Mouse (Mus musculus) C2C12 (cell line): ENCODE data around the gene Itgb3. TPM values are rescaled to one million over a fixed set of nuclear protein-coding genes. Genes with fewer than 3 reads are reported as not detected.

Experiments used
- H3K27me3 ChIP-seq: one replicate; pipeline ENCODE4 v1.6.1; 2011; ENCODE audit not compliant: control insufficient read depth, insufficient read depth, insufficient read length
- H3K36me3 ChIP-seq: one replicate; pipeline ENCODE4 v1.6.1; 2011; ENCODE audit not compliant: control insufficient read depth, insufficient read depth
- H3K4me3 ChIP-seq: one replicate; pipeline ENCODE4 v1.5.1; 2011; ENCODE audit warnings: mild to moderate bottlenecking, control low read depth; ENCODE audit not compliant: poor library complexity, insufficient read depth, severe bottlenecking
- H3K79me2 ChIP-seq: one replicate; pipeline ENCODE4 v1.6.1; 2011; ENCODE audit not compliant: control insufficient read depth, insufficient read depth
- H3K79me3 ChIP-seq: one replicate; pipeline ENCODE4 v1.6.1; 2011; ENCODE audit warnings: low read depth, control low read depth
- H3ac ChIP-seq: one replicate; pipeline ENCODE3; 2011; ENCODE audit warnings: low read depth; ENCODE audit not compliant: control insufficient read depth, insufficient read length
- CEBPB ChIP-seq: IDR thresholded peaks from one replicate; pipeline ENCODE4 v1.6.1; 2011; ENCODE audit warnings: low read depth, mild to moderate bottlenecking, control low read depth, moderate library complexity
- CTCF ChIP-seq: IDR thresholded peaks from one replicate; pipeline ENCODE4 v1.5.1; 2011; ENCODE audit not compliant: control insufficient read depth, insufficient read depth, insufficient read length
- FOSL1 ChIP-seq: IDR thresholded peaks from one replicate; pipeline ENCODE4 v1.8.0; 2011; ENCODE audit warnings: mild to moderate bottlenecking, low read length; ENCODE audit not compliant: poor library complexity, insufficient read depth, severe bottlenecking
- MAX ChIP-seq: IDR thresholded peaks from one replicate; pipeline ENCODE4 v1.6.1; 2011; ENCODE audit warnings: mild to moderate bottlenecking, control low read depth
- MYOD1 ChIP-seq: IDR thresholded peaks from one replicate; pipeline ENCODE4 v1.6.1; 2011; ENCODE audit warnings: low read depth; ENCODE audit not compliant: control insufficient read depth, insufficient read length
- MYOG ChIP-seq: IDR thresholded peaks from one replicate; pipeline ENCODE4 v1.6.1; 2011; ENCODE audit not compliant: control insufficient read depth, insufficient read length; ENCODE audit errors: extremely low read depth
- USF1 ChIP-seq: IDR thresholded peaks from one replicate; pipeline ENCODE4 v1.6.1; 2011; ENCODE audit warnings: low read depth, mild to moderate bottlenecking, control low read depth, moderate library complexity
- polyA plus RNA-seq: library from polyadenylated mRNA; unstranded; fragments of >200 nt; fragmentation: generic; extraction: Trizol; gene quantifications from one replicate; pipeline ENCODE4 v1.2.1, GENCODE M21; 2012; ENCODE audit warnings: missing spikeins

Gene Itgb3
- polyA plus RNA-seq, 1 experiment: 15.0 TPM

- Histone ChIP-seq H3K27me3 (no peaks in the 10 kb centered on the region), H3K79me3 (no peaks in the 10 kb centered on the region), H3ac (no peak overlapping the region), H3K4me3 (no peak overlapping the region), H3K79me2 (no peaks in the 10 kb centered on the region), H3K36me3 (peaks cover 37% of the 10 kb centered on the region)
- TF ChIP-seq FOSL1 (no peak), CTCF (no peak), MYOD1 (no peak), MYOG (no peak), USF1 (no peak), CEBPB (no peak), MAX (no peak)
Observed at GRCm38 (mm10) chr11:104661531-104662205, 53.9 kb downstream of the Itgb3 start.

GRCm38 (mm10) chr11:104662573-104662972, 54.8 kb downstream of the Itgb3 start:
- no peak overlapping the region for H3K4me3 ChIP-seq
- H3ac ChIP-seq: no peak overlapping the region
- H3K27me3 ChIP-seq: no peaks in the 10 kb centered on the region
- H3K79me3 ChIP-seq: no peaks in the 10 kb centered on the region
- peaks cover 40% of the 10 kb centered on the region for H3K36me3 ChIP-seq
- no peak for TF ChIP-seq MYOG
- no peak for TF ChIP-seq FOSL1
- no peak for TF ChIP-seq CEBPB
- TF ChIP-seq MYOD1: no peak
- TF ChIP-seq USF1: no peak
- TF ChIP-seq MAX: no peak
- TF ChIP-seq CTCF: no peak
- no peaks in the 10 kb centered on the region for H3K79me2 ChIP-seq

- TF ChIP-seq MAX (no peak), CEBPB (no peak), FOSL1 (no peak), CTCF (no peak)
- Histone ChIP-seq H3K4me3 (no peak overlapping the region), H3K36me3 (peaks cover 43% of the 10 kb centered on the region), H3K79me2 (no peaks in the 10 kb centered on the region), H3K79me3 (no peaks in the 10 kb centered on the region), H3K27me3 (no peaks in the 10 kb centered on the region), H3ac (no peak overlapping the region)
Observed at GRCm38 (mm10) chr11:104663241-104663877, 55.6 kb downstream of the Itgb3 start.

GRCm38 (mm10) chr11:104663878-104664261, 56.1 kb downstream of the Itgb3 start:
- H3K79me3 ChIP-seq: no peaks in the 10 kb centered on the region
- H3K79me2 ChIP-seq: no peaks in the 10 kb centered on the region
- peaks cover 43% of the 10 kb centered on the region for H3K36me3 ChIP-seq
- TF ChIP-seq MAX (no peak), CTCF (no peak), FOSL1 (no peak), MYOD1 (no peak), USF1 (no peak), MYOG (no peak), CEBPB (no peak)
- no peak overlapping the region for H3K4me3 ChIP-seq
- H3ac ChIP-seq: no peak overlapping the region
- no peaks in the 10 kb centered on the region for H3K27me3 ChIP-seq

- peaks cover 43% of the 10 kb centered on the region for H3K36me3 ChIP-seq
- TF ChIP-seq USF1 (no peak), MYOG (no peak), FOSL1 (no peak), MAX (no peak), CEBPB (no peak)
- H3K79me2 ChIP-seq: no peaks in the 10 kb centered on the region
Observed at GRCm38 (mm10) chr11:104664441-104664840, 56.6 kb downstream of the Itgb3 start.

GRCm38 (mm10) chr11:104667399-104667798, 59.6 kb downstream of the Itgb3 start:
- peaks cover 26% of the 10 kb centered on the region for H3K36me3 ChIP-seq
- TF ChIP-seq FOSL1 (no peak), CTCF (no peak), USF1 (no peak), CEBPB (no peak), MAX (no peak)
- H3K4me3 ChIP-seq: no peak overlapping the region
- no peaks in the 10 kb centered on the region for H3K79me3 ChIP-seq
- no peaks in the 10 kb centered on the region for H3K27me3 ChIP-seq
- no peak overlapping the region for H3ac ChIP-seq
- no peaks in the 10 kb centered on the region for H3K79me2 ChIP-seq

More at GRCm38 (mm10) chr11:104664441-104664840, 56.6 kb downstream of the Itgb3 start:
- Histone ChIP-seq H3ac (no peak overlapping the region), H3K4me3 (no peak overlapping the region), H3K79me3 (no peaks in the 10 kb centered on the region), H3K27me3 (no peaks in the 10 kb centered on the region)
